Mouse (Mus musculus) testis, adult 2 months (tissue): ENCODE data around the gene Gm26602.

Experiments
- CTCF ChIP-seq: fragments of 200-500 bp; IDR thresholded peaks from 2 replicates; pipeline ENCODE4 v1.5.1; 2012; ENCODE audit warnings: low read depth, mild to moderate bottlenecking, inconsistent platforms, low read length, moderate library complexity; ENCODE audit not compliant: control insufficient read depth, insufficient read depth, insufficient replicate concordance
- POLR2A ChIP-seq: fragments of 200-500 bp; IDR thresholded peaks from 2 replicates; pipeline ENCODE4 v1.6.1; 2012; ENCODE audit warnings: low read depth, mild to moderate bottlenecking, inconsistent platforms, low read length, moderate library complexity; ENCODE audit not compliant: control insufficient read depth

DNA sequence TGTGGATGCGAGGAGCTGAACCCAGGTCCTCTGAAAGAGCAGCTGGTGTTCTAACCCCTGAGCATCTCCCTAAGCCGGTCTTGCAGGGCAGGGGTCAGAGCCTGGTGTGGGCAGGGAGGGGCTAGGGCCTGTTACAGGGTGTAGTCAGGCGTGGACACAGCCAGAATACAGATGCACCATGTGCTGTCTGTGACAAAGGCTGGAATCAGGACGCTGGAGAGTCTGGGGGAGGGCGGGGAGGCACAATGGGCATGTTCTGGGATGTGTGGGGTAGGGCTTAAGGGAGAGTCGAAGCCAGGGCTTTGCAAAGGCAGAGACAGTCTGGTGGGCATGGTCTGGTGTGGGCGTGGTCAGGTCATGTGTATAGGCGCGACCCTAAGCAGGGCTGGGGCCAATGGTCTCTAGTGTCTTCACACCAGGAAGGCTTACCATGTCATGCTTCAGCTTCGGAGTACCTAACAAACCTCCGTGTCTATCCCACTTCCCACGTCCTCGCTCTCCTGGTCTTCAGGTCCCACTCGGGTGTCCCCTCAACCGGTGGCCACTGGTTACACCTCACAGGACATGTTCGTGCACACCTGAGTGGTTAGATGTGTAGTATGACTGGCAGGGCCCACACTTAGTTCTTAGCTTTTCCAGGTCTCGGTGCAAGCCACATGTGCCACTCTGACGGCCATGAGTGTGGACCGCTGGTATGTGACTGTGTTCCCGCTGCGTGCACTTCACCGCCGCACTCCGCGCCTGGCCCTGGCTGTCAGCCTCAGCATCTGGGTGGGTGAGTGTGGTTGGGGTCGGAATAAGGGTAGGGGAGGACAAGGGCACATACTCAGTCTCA, 9.6 kb downstream of the Gm26602 start:
- TF ChIP-seq CTCF (no peak), POLR2A (no peak)
